Mouse (Mus musculus): ENCODE measurements at regions not wholly inside any gene's neighbourhood (a gene's known extent, or its start where the extent isn't known, plus 50 kb on each side); places are given as distances from the start of the nearest gene placed in this dataset.

- peak overlapping the region; percentile 86 for H3K4me3 ChIP-seq
- under 1% methylated on average over 60 of the region's 94 CpGs for WGBS
- no peaks in the 10 kb centered on the region for H3K36me3 ChIP-seq
- no peaks in the 10 kb centered on the region for H3K9me3 ChIP-seq
- peak overlapping the region; percentile 81 for H3K27ac ChIP-seq
- no peaks in the 10 kb centered on the region for H3K27me3 ChIP-seq
- peak; percentile 50; the same call in 1 of the 2 replicates for ATAC-seq (ENCODE audit: insufficient number of reproducible peaks, low FRiP score, low TSS enrichment, low read depth)
- H3K4me1 ChIP-seq = peaks cover 25% of the 10 kb centered on the region
- peak overlapping the region; percentile 82 for H3K9ac ChIP-seq
- H3K4me2 ChIP-seq = peak overlapping the region; percentile 84
Observed at GRCm38 (mm10) chr9:32032521-32033185, 83.3 kb upstream of the Arhgap32 start.

- H3K4me2 ChIP-seq = peak overlapping the region; percentile 84
Observed at GRCm38 (mm10) chr9:32033937-32034336, 82.0 kb upstream of the Arhgap32 start.

GRCm38 (mm10) chr9:32039999-32040398 lies 75.9 kb upstream of the Arhgap32 start:
- no peak overlapping the region for H3K4me3 ChIP-seq
- H3K4me1 ChIP-seq = no peaks in the 10 kb centered on the region
- no peaks in the 10 kb centered on the region for H3K36me3 ChIP-seq
- H3K4me2 ChIP-seq = no peak overlapping the region
- H3K27me3 ChIP-seq = no peaks in the 10 kb centered on the region
- no peak overlapping the region for H3K9ac ChIP-seq
- H3K27ac ChIP-seq = no peak overlapping the region
- WGBS = 88% methylated on average over 2 of the region's 2 CpGs
- no peak for ATAC-seq (ENCODE audit: insufficient number of reproducible peaks, low FRiP score, low TSS enrichment, low read depth)
- no peaks in the 10 kb centered on the region for H3K9me3 ChIP-seq

More at GRCm38 (mm10) chr9:32033937-32034336, 82.0 kb upstream of the Arhgap32 start:
- ATAC-seq (ENCODE audit: insufficient number of reproducible peaks, low FRiP score, low TSS enrichment, low read depth) = no peak
- Histone ChIP-seq H3K4me1 (peaks cover 20% of the 10 kb centered on the region), H3K9ac (no peak overlapping the region), H3K27ac (no peak overlapping the region), H3K4me3 (peak overlapping the region; percentile 86), H3K9me3 (no peaks in the 10 kb centered on the region), H3K27me3 (no peaks in the 10 kb centered on the region), H3K36me3 (no peaks in the 10 kb centered on the region)
- 6% methylated on average over 6 of the region's 6 CpGs for WGBS

- Histone ChIP-seq H3K4me2 (no peak overlapping the region), H3K4me3 (no peak overlapping the region), H3K4me1 (no peaks in the 10 kb centered on the region; the same call in 1 of the 2 replicates), H3K9me3 (no peaks in the 10 kb centered on the region), H3K9ac (no peak overlapping the region), H3K27ac (no peak overlapping the region), H3K27me3 (no peaks in the 10 kb centered on the region), H3K36me3 (no peaks in the 10 kb centered on the region)
- ATAC-seq (ENCODE audit: insufficient number of reproducible peaks, low FRiP score, low TSS enrichment, low read depth) = no peak
- WGBS = 71% methylated on average over 1 of the region's 1 CpGs
Observed at GRCm38 (mm10) chr9:32043344-32043743, 72.6 kb upstream of the Arhgap32 start.

- no peaks in the 10 kb centered on the region for H3K27me3 ChIP-seq
- H3K27ac ChIP-seq = no peak overlapping the region
- H3K4me1 ChIP-seq = peaks cover 7% of the 10 kb centered on the region
- no peaks in the 10 kb centered on the region for H3K9me3 ChIP-seq
- H3K9ac ChIP-seq = no peak overlapping the region
- ATAC-seq (ENCODE audit: insufficient number of reproducible peaks, low FRiP score, low TSS enrichment, low read depth) = no peak
- 85% methylated on average over 3 of the region's 3 CpGs for whole genome bisulfite sequencing
- H3K36me3 ChIP-seq = no peaks in the 10 kb centered on the region
- H3K4me2 ChIP-seq = no peak overlapping the region
- H3K4me3 ChIP-seq = no peak overlapping the region
Observed at GRCm38 (mm10) chr9:32046791-32047190, 69.1 kb upstream of the Arhgap32 start.

- no peak overlapping the region for H3K27ac ChIP-seq
- H3K4me1 ChIP-seq = peaks cover 10% of the 10 kb centered on the region
- no peak for ATAC-seq (ENCODE audit: insufficient number of reproducible peaks, low FRiP score, low TSS enrichment, low read depth)
- 71% methylated on average over 7 of the region's 7 CpGs for WGBS
- H3K36me3 ChIP-seq = no peaks in the 10 kb centered on the region
- no peaks in the 10 kb centered on the region for H3K9me3 ChIP-seq
- H3K4me2 ChIP-seq = no peak overlapping the region
- H3K27me3 ChIP-seq = no peaks in the 10 kb centered on the region
- no peak overlapping the region for H3K9ac ChIP-seq
- no peak overlapping the region for H3K4me3 ChIP-seq
Observed at GRCm38 (mm10) chr9:32048941-32049340, 67.0 kb upstream of the Arhgap32 start.

GRCm38 (mm10) chr9:32049546-32049945 lies 66.4 kb upstream of the Arhgap32 start:
- Histone ChIP-seq H3K27ac (no peak overlapping the region), H3K36me3 (no peaks in the 10 kb centered on the region), H3K4me3 (no peak overlapping the region), H3K4me2 (no peak overlapping the region), H3K27me3 (no peaks in the 10 kb centered on the region), H3K9ac (no peak overlapping the region), H3K9me3 (no peaks in the 10 kb centered on the region), H3K4me1 (peaks cover 10% of the 10 kb centered on the region)
- ATAC-seq (ENCODE audit: insufficient number of reproducible peaks, low FRiP score, low TSS enrichment, low read depth) = no peak
- WGBS = 64% methylated on average over 6 of the region's 6 CpGs

- H3K27me3 ChIP-seq = no peaks in the 10 kb centered on the region
- no peak overlapping the region for H3K4me3 ChIP-seq
- no peak overlapping the region for H3K4me2 ChIP-seq
- WGBS = 65% methylated on average over 4 of the region's 4 CpGs
- H3K4me1 ChIP-seq = peaks cover 10% of the 10 kb centered on the region
- no peak overlapping the region for H3K27ac ChIP-seq
- no peak for ATAC-seq (ENCODE audit: insufficient number of reproducible peaks, low FRiP score, low TSS enrichment, low read depth)
- H3K9ac ChIP-seq = no peak overlapping the region
- H3K36me3 ChIP-seq = no peaks in the 10 kb centered on the region
- no peaks in the 10 kb centered on the region for H3K9me3 ChIP-seq
Observed at GRCm38 (mm10) chr9:32053886-32054615, 61.9 kb upstream of the Arhgap32 start.

- 73% methylated on average over 4 of the region's 4 CpGs for WGBS
Observed at GRCm38 (mm10) chr9:32057427-32058115, 58.4 kb upstream of the Arhgap32 start.

GRCm38 (mm10) chr9:32062740-32063139 lies 53.2 kb upstream of the Arhgap32 start:
- Histone ChIP-seq H3K9me3 (no peaks in the 10 kb centered on the region), H3K4me2 (no peak overlapping the region), H3K27me3 (no peaks in the 10 kb centered on the region), H3K27ac (no peak overlapping the region), H3K9ac (no peak overlapping the region), H3K4me1 (peaks cover 2% of the 10 kb centered on the region; the same call in 1 of the 2 replicates), H3K4me3 (no peak overlapping the region), H3K36me3 (no peaks in the 10 kb centered on the region)
- 83% methylated on average over 4 of the region's 4 CpGs for WGBS
- no peak for ATAC-seq (ENCODE audit: insufficient number of reproducible peaks, low FRiP score, low TSS enrichment, low read depth)

More at GRCm38 (mm10) chr9:32057427-32058115, 58.4 kb upstream of the Arhgap32 start:
- no peaks in the 10 kb centered on the region for H3K9me3 ChIP-seq
- H3K4me1 ChIP-seq = peaks cover under 1% of the 10 kb centered on the region; the same call in 1 of the 2 replicates
- H3K9ac ChIP-seq = no peak overlapping the region
- no peak overlapping the region for H3K4me3 ChIP-seq
- H3K36me3 ChIP-seq = no peaks in the 10 kb centered on the region
- no peak overlapping the region for H3K27ac ChIP-seq
- no peaks in the 10 kb centered on the region for H3K27me3 ChIP-seq
- ATAC-seq (ENCODE audit: insufficient number of reproducible peaks, low FRiP score, low TSS enrichment, low read depth) = no peak
- no peak overlapping the region for H3K4me2 ChIP-seq

GRCm38 (mm10) chr9:32063541-32063940 lies 52.4 kb upstream of the Arhgap32 start:
- Histone ChIP-seq H3K27me3 (no peaks in the 10 kb centered on the region), H3K27ac (no peak overlapping the region), H3K9ac (no peak overlapping the region), H3K36me3 (no peaks in the 10 kb centered on the region), H3K4me3 (no peak overlapping the region), H3K4me1 (peaks cover 2% of the 10 kb centered on the region; the same call in 1 of the 2 replicates), H3K4me2 (no peak overlapping the region), H3K9me3 (no peaks in the 10 kb centered on the region)
- no peak for ATAC-seq (ENCODE audit: insufficient number of reproducible peaks, low FRiP score, low TSS enrichment, low read depth)
- 64% methylated on average over 6 of the region's 6 CpGs for WGBS

All from limb, embryonic 15.5 days (tissue).